Mouse (Mus musculus) inflammation-experienced regulatory T-cells, adult 6 months (primary cell): Measurements from ENCODE around the gene E030018B13Rik. TPM values are rescaled to one million over a fixed set of nuclear protein-coding genes. Genes with fewer than 3 reads are reported as not detected.
A peak's percentile ranks its signal among the peaks of the same experiment; 100 is the strongest.

Experiments used
- ATAC-seq: one replicate; pipeline ENCODE4 v1.8.0; 2017
- polyA plus RNA-seq, 3 experiments: library from polyadenylated mRNA; unstranded; fragments of 100-300 nt; shearing (Covaris generic); gene quantifications; one replicate each; pipeline ENCODE4 v1.2.1; 2017

The E030018B13Rik gene
- polyA plus RNA-seq, 3 experiments from 2014 or later: 0.62 TPM; not detected in 2

- peak; percentile 69 for ATAC-seq
Observed at GRCm38 (mm10) chr7:63965635-63966418, 49.2 kb downstream of the E030018B13Rik start.

- no peak for ATAC-seq
Observed at GRCm38 (mm10) chr7:63969941-63970340, 53.3 kb downstream of the E030018B13Rik start.

Other genes with a start within 250 kb of the E030018B13Rik start
- gene Klf13, start 22.1 kb downstream of the E030018B13Rik start, polyA plus RNA-seq: 100 to 1,000 TPM; 125 to 194 (median 163) TPM
- 1 to 10 TPM; 1.5 to 5.2 (median 4.6) TPM for gene Trpm1, start 237.0 kb downstream of the E030018B13Rik start, polyA plus RNA-seq